Mouse (Mus musculus) small intestine, adult 2 months (tissue): ENCODE data around the gene Mprip.

Experiments
- CTCF ChIP-seq: fragments of 200-500 bp; IDR thresholded peaks from 2 replicates; pipeline ENCODE4 v1.5.1; 2012; ENCODE audit warnings: low read depth, mild to moderate bottlenecking, control low read depth, inconsistent platforms, low read length, moderate library complexity, mixed read lengths; ENCODE audit not compliant: insufficient replicate concordance, insufficient read length; ENCODE audit errors: extremely low read depth
- POLR2A ChIP-seq: fragments of 200-500 bp; IDR thresholded peaks from 2 replicates; pipeline ENCODE4 v1.6.1; 2012; ENCODE audit warnings: low read depth, mild to moderate bottlenecking, control low read depth, inconsistent platforms, low read length, moderate library complexity

DNA sequence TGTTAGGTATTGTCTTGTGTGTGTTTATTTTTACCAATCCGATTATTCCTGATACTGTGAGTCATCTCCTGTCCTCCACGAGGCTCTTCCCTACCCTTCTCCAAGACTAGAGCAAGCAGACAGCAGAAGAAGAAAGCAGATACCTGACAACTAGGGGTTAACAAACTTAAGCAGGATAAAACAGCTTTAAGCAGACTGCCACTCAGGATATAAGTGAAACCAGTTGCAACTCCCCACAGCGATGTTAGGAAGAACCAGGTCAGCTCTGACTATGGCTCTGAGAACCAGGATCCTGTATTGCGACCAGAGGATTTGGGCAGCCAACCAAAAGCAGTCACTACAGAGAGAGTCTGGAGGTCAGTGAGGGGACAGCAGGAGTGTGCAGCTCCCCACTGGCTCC lies 150.1 kb downstream of the Mprip start:
- TF ChIP-seq CTCF (no peak), POLR2A (no peak)
